Comparison of ENCODE assay signal across 8 mouse cellular contexts in genomic region chr4:126251655-126252254, GRCm38 (mm10). TPM values are rescaled to one million over a fixed set of nuclear protein-coding genes. Genes with fewer than 3 reads are reported as not detected.
A peak's percentile ranks its signal among the peaks of the same experiment; 100 is the strongest.
DNase-seq lines count a peak whose midpoint lies in the region; ATAC-seq and TF ChIP-seq lines count a peak whose summit lies in the region.

No protein-coding gene starts in this region.

- H3K4me1 ChIP-seq in bone marrow, adult 2 months (ENCODE audit: control insufficient read depth, insufficient read depth, low read length), result peaks cover 3% of the 10 kb centered on the region; the same call in 1 of the 2 replicates
- H3K4me1 ChIP-seq in embryonic facial prominence, embryonic 15.5 days, result peaks cover 71% of the 10 kb centered on the region
- H3K4me1 ChIP-seq in hindbrain, embryonic 12.5 days, result peaks cover 72% of the 10 kb centered on the region
- H3K4me1 ChIP-seq in liver, embryonic 11.5 days (replicated peaks; ENCODE audit: control insufficient read depth, insufficient read depth, low read length), result peaks cover 22% of the 10 kb centered on the region

- no peak overlapping the region for H3ac ChIP-seq in myocyte (ENCODE audit: control insufficient read depth, insufficient read length)

- H3K4me3 ChIP-seq in bone marrow, adult 2 months (replicated peaks; ENCODE audit: control insufficient read depth, low read depth, low read length), result no peak overlapping the region
- H3K4me3 ChIP-seq in embryonic facial prominence, embryonic 15.5 days (replicated peaks), result no peak overlapping the region
- no peak overlapping the region for H3K4me3 ChIP-seq in hindbrain, embryonic 12.5 days
- H3K4me3 ChIP-seq in liver, embryonic 11.5 days (ENCODE audit: low read depth, low read length), result no peak overlapping the region
- peak overlapping the region; percentile 98 for H3K4me3 ChIP-seq in myocyte

- no peak for TF ChIP-seq CTCF in bone marrow, adult 2 months (IDR thresholded peaks at IDR 0.05; ENCODE audit: control insufficient read depth, insufficient read depth, low read length)

- TF ChIP-seq POLR2A in bone marrow, adult 2 months (IDR thresholded peaks at IDR 0.05; ENCODE audit: borderline replicate concordance, control insufficient read depth, low read depth, low read length), result no peak
- no peak for TF ChIP-seq POLR2A in myocyte (IDR thresholded peaks at IDR 0.05; ENCODE audit: insufficient read length, low read depth)

- no peak overlapping the region for H3K9ac ChIP-seq in embryonic facial prominence, embryonic 15.5 days
- H3K9ac ChIP-seq in hindbrain, embryonic 12.5 days, result peak overlapping the region; percentile 45
- no peak overlapping the region for H3K9ac ChIP-seq in liver, embryonic 11.5 days (ENCODE audit: low read depth, low read length)

- ATAC-seq in embryonic facial prominence, embryonic 15.5 days (ENCODE audit: insufficient number of reproducible peaks, low FRiP score, low TSS enrichment, low read depth), result no peak
- no peak for ATAC-seq in hindbrain, embryonic 12.5 days (ENCODE audit: low FRiP score)
- ATAC-seq in liver, embryonic 11.5 days (replicated peaks; ENCODE audit: low FRiP score), result no peak

- DNase-seq in liver, embryonic 11.5 days (ENCODE audit: low spot score), result no peak
- DNase-seq in left cerebral cortex, postnatal 4 days, result no peak
- DNase-seq in gastrocnemius, postnatal 10 days, result no peak
- no peak for DNase-seq in urinary bladder, postnatal 4 days (ENCODE audit: low spot score in 2 of 2)

- intact Hi-C loops in left cerebral cortex, postnatal 4 days (cut with DNase I), result no loop called here

- peak overlapping the region; percentile 12; the same call in 1 of the 2 replicates for H3K27ac ChIP-seq in bone marrow, adult 2 months (ENCODE audit: control insufficient read depth, insufficient read depth, low read depth, low read length, poor library complexity)
- H3K27ac ChIP-seq in embryonic facial prominence, embryonic 15.5 days (replicated peaks), result 0 out of 2 replicates have a peak overlapping the region, but pooled peaks have one; percentile 8
- peak overlapping the region; percentile 26; the same call in 1 of the 2 replicates for H3K27ac ChIP-seq in hindbrain, embryonic 12.5 days
- H3K27ac ChIP-seq in liver, embryonic 11.5 days (ENCODE audit: low read depth, low read length), result peak overlapping the region; percentile 2; the same call in 1 of the 2 replicates

- H3K4me2 ChIP-seq in embryonic facial prominence, embryonic 15.5 days (replicated peaks), result no peak overlapping the region; the same call in 1 of the 2 replicates
- H3K4me2 ChIP-seq in hindbrain, embryonic 12.5 days (replicated peaks), result peak overlapping the region; percentile 17
- peak overlapping the region; percentile 3 for H3K4me2 ChIP-seq in liver, embryonic 11.5 days
- H3K4me2 ChIP-seq in myocyte (ENCODE audit: low read depth), result peak overlapping the region; percentile 70

- no peaks in the 10 kb centered on the region for H3K9me3 ChIP-seq in embryonic facial prominence, embryonic 15.5 days (replicated peaks)
- no peaks in the 10 kb centered on the region for H3K9me3 ChIP-seq in hindbrain, embryonic 12.5 days (replicated peaks)
- H3K9me3 ChIP-seq in liver, embryonic 11.5 days (ENCODE audit: control insufficient read depth, low read length), result no peaks in the 10 kb centered on the region

- no peaks in the 10 kb centered on the region for H3K27me3 ChIP-seq in embryonic facial prominence, embryonic 15.5 days
- no peaks in the 10 kb centered on the region for H3K27me3 ChIP-seq in hindbrain, embryonic 12.5 days
- no peaks in the 10 kb centered on the region for H3K27me3 ChIP-seq in liver, embryonic 11.5 days (replicated peaks; ENCODE audit: control insufficient read depth, insufficient read depth, low read length)
- no peaks in the 10 kb centered on the region for H3K27me3 ChIP-seq in myocyte (ENCODE audit: control insufficient read depth, insufficient read depth, insufficient read length)

- 30% methylated on average over 11 of the region's 11 CpGs for WGBS in bone marrow, adult 2 months
- 54% methylated on average over 11 of the region's 11 CpGs for WGBS in embryonic facial prominence, embryonic 15.5 days
- 63% methylated on average over 11 of the region's 11 CpGs for WGBS in hindbrain, embryonic 12.5 days
- 43% methylated on average over 11 of the region's 11 CpGs for WGBS in liver, embryonic 11.5 days

- 0 out of 2 replicates have a peak, but pooled peaks cover 9% of the 10 kb centered on the region for H3K36me3 ChIP-seq in embryonic facial prominence, embryonic 15.5 days
- H3K36me3 ChIP-seq in hindbrain, embryonic 12.5 days, result peaks cover 13% of the 10 kb centered on the region; the same call in 1 of the 2 replicates
- H3K36me3 ChIP-seq in liver, embryonic 11.5 days (ENCODE audit: control insufficient read depth, insufficient read depth, low read length), result no peaks in the 10 kb centered on the region; the same call in 1 of the 2 replicates
- H3K36me3 ChIP-seq in myocyte (ENCODE audit: control insufficient read depth, insufficient read depth), result peaks cover 19% of the 10 kb centered on the region

- peaks cover 92% of the 10 kb centered on the region for H3K79me2 ChIP-seq in myocyte (ENCODE audit: control insufficient read depth, insufficient read depth)

TF ChIP-seq in myocyte, 11 proteins besides CTCF, POLR2A, EP300 and RAD21:
- TF ChIP-seq POLR2AphosphoS2 (IDR thresholded peaks at IDR 0.05; ENCODE audit: insufficient read length, low read depth) (peak; percentile 26), E2F4 (IDR thresholded peaks at IDR 0.05; ENCODE audit: insufficient read depth) (no peak), MAX (IDR thresholded peaks at IDR 0.05; ENCODE audit: low read depth) (no peak), CEBPB (IDR thresholded peaks at IDR 0.05; ENCODE audit: insufficient read depth, poor library complexity, severe bottlenecking) (no peak), TCF3 (IDR thresholded peaks at IDR 0.05; ENCODE audit: insufficient read length, low read depth) (no peak), MYOG (IDR thresholded peaks at IDR 0.05; ENCODE audit: control insufficient read depth in 1 of 3, insufficient read depth in 1 of 3, insufficient read length in 2 of 3, low read depth in 2 of 3) (no peak), TCF12 (IDR thresholded peaks at IDR 0.05; ENCODE audit: insufficient read depth, poor library complexity, severe bottlenecking) (no peak)

RNA-seq across cellular contexts. Expression of gene Map7d1, which starts 4.4 kb away (rescaled TPM):
- polyA plus RNA-seq in bone marrow, adult 2 months (2011; ENCODE audit: insufficient read depth, insufficient read length, low replicate concordance, missing spikeins), result 28.7 and 45.5 TPM in 2 replicates
- 59.9 and 60.4 TPM in 2 replicates for polyA plus RNA-seq in embryonic facial prominence, embryonic 15.5 days (2015; fragmentation: Nextera tagmentation; extraction: Ambion mirVana)
- polyA plus RNA-seq in hindbrain, embryonic 12.5 days (2016; fragmentation: Nextera tagmentation; extraction: Ambion mirVana), result 143 and 150 TPM in 2 replicates
- 26.5 and 28.9 TPM in 2 replicates for polyA plus RNA-seq in liver, embryonic 11.5 days (2014; fragmentation: Nextera tagmentation; extraction: Ambion mirVana)
- 236 TPM for polyA plus RNA-seq in myocyte (2012; fragmentation: generic; extraction: Trizol)
- total RNA-seq in left cerebral cortex, postnatal 4 days (2021), result 100 to 1,000 TPM; 211 to 214 TPM
- 100 to 1,000 TPM; 209 to 239 TPM for total RNA-seq in gastrocnemius, postnatal 10 days (2021)

RNA-seq across cellular contexts. Expression of gene Trappc3, which starts 10.4 kb away (rescaled TPM):
- 24.1 and 32.5 TPM in 2 replicates for polyA plus RNA-seq in bone marrow, adult 2 months (2011; ENCODE audit: insufficient read depth, insufficient read length, low replicate concordance, missing spikeins)
- 124 and 132 TPM in 2 replicates for polyA plus RNA-seq in embryonic facial prominence, embryonic 15.5 days (2015; fragmentation: Nextera tagmentation; extraction: Ambion mirVana)
- polyA plus RNA-seq in hindbrain, embryonic 12.5 days (2016; fragmentation: Nextera tagmentation; extraction: Ambion mirVana), result 109 and 113 TPM in 2 replicates
- polyA plus RNA-seq in liver, embryonic 11.5 days (2014; fragmentation: Nextera tagmentation; extraction: Ambion mirVana), result 20.6 and 26.8 TPM in 2 replicates
- 84.1 TPM for polyA plus RNA-seq in myocyte (2012; fragmentation: generic; extraction: Trizol)
- 100 to 1,000 TPM; 102 to 105 TPM for total RNA-seq in left cerebral cortex, postnatal 4 days (2021)
- 10 to 100 TPM; 25.7 to 29.2 TPM for total RNA-seq in gastrocnemius, postnatal 10 days (2021)

RNA-seq across cellular contexts. Expression of gene Col8a2, which starts 34.8 kb away (rescaled TPM):
- 0.57 TPM in 1 of 2 replicates, not detected in the other for polyA plus RNA-seq in bone marrow, adult 2 months (2011; ENCODE audit: insufficient read depth, insufficient read length, low replicate concordance, missing spikeins)
- 48.6 and 60.1 TPM in 2 replicates for polyA plus RNA-seq in embryonic facial prominence, embryonic 15.5 days (2015; fragmentation: Nextera tagmentation; extraction: Ambion mirVana)
- polyA plus RNA-seq in hindbrain, embryonic 12.5 days (2016; fragmentation: Nextera tagmentation; extraction: Ambion mirVana), result 50.1 and 56.7 TPM in 2 replicates
- 1.9 and 2.2 TPM in 2 replicates for polyA plus RNA-seq in liver, embryonic 11.5 days (2014; fragmentation: Nextera tagmentation; extraction: Ambion mirVana)
- polyA plus RNA-seq in myocyte (2012; fragmentation: generic; extraction: Trizol), result 0.06 TPM
- 1 to 10 TPM; 2.2 to 3.4 TPM for total RNA-seq in left cerebral cortex, postnatal 4 days (2021)
- total RNA-seq in gastrocnemius, postnatal 10 days (2021), result 1 to 10 TPM; 5.7 to 5.9 TPM

RNA-seq across cellular contexts. Expression of gene Thrap3, which starts 49.2 kb away (rescaled TPM):
- 133 and 198 TPM in 2 replicates for polyA plus RNA-seq in bone marrow, adult 2 months (2011; ENCODE audit: insufficient read depth, insufficient read length, low replicate concordance, missing spikeins)
- 191 and 208 TPM in 2 replicates for polyA plus RNA-seq in embryonic facial prominence, embryonic 15.5 days (2015; fragmentation: Nextera tagmentation; extraction: Ambion mirVana)
- 250 and 255 TPM in 2 replicates for polyA plus RNA-seq in hindbrain, embryonic 12.5 days (2016; fragmentation: Nextera tagmentation; extraction: Ambion mirVana)
- 199 and 207 TPM in 2 replicates for polyA plus RNA-seq in liver, embryonic 11.5 days (2014; fragmentation: Nextera tagmentation; extraction: Ambion mirVana)
- 56.6 TPM for polyA plus RNA-seq in myocyte (2012; fragmentation: generic; extraction: Trizol)
- 100 to 1,000 TPM; 165 TPM for total RNA-seq in left cerebral cortex, postnatal 4 days (2021)
- total RNA-seq in gastrocnemius, postnatal 10 days (2021), result 100 to 1,000 TPM; 131 to 152 TPM

Comparison
In these comparisons a context has a peak if more than half of its experiments do, and no peak if none do; other contexts are left out.
1. RNA of gene Col8a2, which starts 34.8 kb away (polyA plus RNA-seq): 48.6 to 60.1 TPM in embryonic facial prominence, embryonic 15.5 days and 50.1 to 56.7 TPM in hindbrain, embryonic 12.5 days; 1.9 to 2.2 TPM in liver, embryonic 11.5 days, 0.57 TPM in bone marrow, adult 2 months and 0.06 TPM in myocyte (single experiment); every median in the first group is over 10 times any median in the second.
2. Peak in every context shown above with its lines, with median percentiles within 50 percentile points of each other: H3K27ac ChIP-seq.